Mouse (Mus musculus) cerebellum, adult 2 months (tissue): ENCODE data around the gene Zbtb2.

ENCODE experiments used
- CTCF ChIP-seq: fragments of 200-500 bp; IDR thresholded peaks from 2 replicates; pipeline ENCODE4 v1.5.1; 2011; ENCODE audit warnings: low read depth, mild to moderate bottlenecking, control low read depth, low read length, moderate library complexity, borderline replicate concordance; ENCODE audit not compliant: insufficient read depth
- POLR2A ChIP-seq: fragments of 200-500 bp; IDR thresholded peaks from 2 replicates; pipeline ENCODE4 v1.6.1; 2011; ENCODE audit warnings: low read length, control low read depth, borderline replicate concordance; ENCODE audit not compliant: insufficient read depth

- no peak for TF ChIP-seq POLR2A
- no peak for TF ChIP-seq CTCF
Measured at GRCm38 (mm10) chr10:4375267-4375666, 12.6 kb downstream of the Zbtb2 start.
